Comparison of ENCODE assay signal across 15 mouse cellular contexts in the genomic region with DNA sequence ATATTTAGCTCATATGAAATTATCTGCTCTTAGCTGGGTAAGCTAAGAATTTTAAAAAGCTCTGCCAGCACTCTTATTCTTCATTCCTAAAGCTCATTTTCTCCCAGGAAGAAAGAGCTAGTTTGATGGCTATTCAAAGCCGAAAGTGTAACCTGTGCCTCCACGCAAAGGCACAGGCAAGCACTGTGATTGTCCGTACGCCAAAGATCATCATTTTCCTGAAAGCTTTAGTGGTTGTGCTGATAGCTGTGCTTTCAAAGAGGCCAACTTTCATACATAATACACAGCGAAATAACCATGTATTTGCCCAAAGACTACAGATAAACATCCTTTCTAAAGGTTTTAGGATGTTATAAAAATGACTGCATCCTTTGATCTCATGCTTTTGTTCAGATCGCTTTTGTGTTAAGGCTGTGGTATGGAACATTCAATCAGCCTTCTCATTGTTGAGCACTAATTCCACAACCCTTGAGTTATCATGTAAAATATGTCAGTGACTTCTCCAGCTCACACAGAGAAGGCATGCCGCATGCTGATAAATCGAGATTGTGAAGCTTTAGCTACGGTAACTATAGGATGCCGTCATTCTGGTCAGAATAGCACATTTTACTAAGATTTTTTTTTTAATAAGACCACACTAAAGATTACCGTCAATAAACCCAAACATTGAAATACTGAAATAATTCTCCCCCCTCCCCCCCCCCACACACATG.
"Had no signal": no experiment of that assay in that cellular context is flagged by ENCODE, and none has a peak within 500 bp of the region (broad histone marks: within the 10 kb centered on the region; RNA-seq: fewer than 3 reads in every experiment).

No protein-coding gene starts in this region.

- H3K9ac ChIP-seq: liver, embryonic 13.5 days; neural tube, embryonic 13.5 days; stomach, embryonic 15.5 days had no signal

- H3K4me3 ChIP-seq: liver, embryonic 13.5 days; myocyte; neural tube, embryonic 13.5 days; stomach, embryonic 15.5 days had no signal

- H3K4me1 ChIP-seq: liver, embryonic 13.5 days; neural tube, embryonic 13.5 days; stomach, embryonic 15.5 days had no signal

- H3K36me3 ChIP-seq: liver, embryonic 13.5 days; stomach, embryonic 15.5 days had no signal

- H3K4me2 ChIP-seq: liver, embryonic 13.5 days; neural tube, embryonic 13.5 days; stomach, embryonic 15.5 days had no signal

- H3K9me3 ChIP-seq: liver, embryonic 13.5 days; neural tube, embryonic 13.5 days; stomach, embryonic 15.5 days had no signal

- H3K27me3 ChIP-seq: liver, embryonic 13.5 days; neural tube, embryonic 13.5 days; stomach, embryonic 15.5 days had no signal

- H3K27ac ChIP-seq: liver, embryonic 13.5 days; neural tube, embryonic 13.5 days; stomach, embryonic 15.5 days had no signal

- DNase-seq: kidney, adult 11 months; kidney, adult 9 months; kidney, postnatal 14 days; kidney, postnatal 4 days; liver, embryonic 13.5 days; lung, adult 2 months; lung, postnatal 14 days; lung, postnatal 4 days; retina, postnatal 1 day; right cerebral cortex, postnatal 25 days; spleen, adult 18-20 months; thymus, postnatal 25 days had no signal
